Mouse (Mus musculus) frontal cortex, postnatal 25 days (tissue): Measurements from ENCODE around the gene Cdc42ep2.

Experiments used
- DNase-seq, 2 experiments: peaks; one replicate each; pipeline ENCODE4 v3.0.0; 2022; ENCODE audit warnings: low spot score in 2 of 2

Gene Cdc42ep2

DNA sequence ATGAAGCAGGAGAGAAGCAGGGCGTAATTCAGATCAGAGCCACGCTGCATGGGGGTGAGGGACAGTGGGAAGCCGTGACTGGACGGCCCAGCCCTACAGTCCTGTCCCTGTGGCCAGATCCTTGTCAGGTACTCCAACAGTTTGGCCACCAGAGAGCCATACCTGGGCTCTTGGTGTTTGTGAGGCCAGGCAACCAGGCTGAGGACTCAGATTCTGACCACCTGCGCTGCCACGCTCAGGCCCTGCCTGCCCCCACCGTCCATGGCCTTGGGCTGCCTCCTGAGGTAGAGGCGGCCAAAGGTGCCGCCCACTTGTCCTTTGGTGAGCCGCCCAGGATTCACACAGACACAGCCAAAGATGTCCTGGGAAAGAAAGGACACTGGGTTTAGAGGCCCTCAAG is 16.0 kb upstream of the Cdc42ep2 start:
- DNase-seq = no peak

- DNase-seq = no peak
These were observed 15.6 kb upstream of the Cdc42ep2 start for GRCm38 (mm10) chr19:5940173-5940572.

DNA sequence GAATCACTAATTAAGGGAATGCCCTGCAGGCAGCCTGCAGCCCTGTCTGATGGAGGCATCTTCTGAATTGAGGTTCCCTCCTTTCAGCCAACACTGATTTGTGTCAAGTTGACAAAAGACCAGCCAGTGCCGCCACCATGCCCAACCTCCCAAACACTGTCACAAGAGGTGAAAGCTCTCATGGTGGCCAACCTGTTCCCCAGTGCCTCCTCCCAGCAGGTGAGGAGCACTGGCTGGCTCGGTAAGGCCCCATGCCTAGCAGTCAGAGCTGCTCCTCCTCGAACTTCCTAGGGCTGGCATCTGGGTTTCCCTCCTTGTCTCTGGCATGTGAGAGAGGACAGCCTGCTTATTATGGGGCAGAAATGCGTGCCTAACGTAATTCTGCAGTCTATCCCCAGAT is 15.1 kb upstream of the Cdc42ep2 start:
- no peak for DNase-seq

GRCm38 (mm10) chr19:5938516-5938915 is 13.9 kb upstream of the Cdc42ep2 start:
- DNase-seq = no peak

GRCm38 (mm10) chr19:5937836-5938406 is 13.3 kb upstream of the Cdc42ep2 start:
- DNase-seq = no peak

DNA sequence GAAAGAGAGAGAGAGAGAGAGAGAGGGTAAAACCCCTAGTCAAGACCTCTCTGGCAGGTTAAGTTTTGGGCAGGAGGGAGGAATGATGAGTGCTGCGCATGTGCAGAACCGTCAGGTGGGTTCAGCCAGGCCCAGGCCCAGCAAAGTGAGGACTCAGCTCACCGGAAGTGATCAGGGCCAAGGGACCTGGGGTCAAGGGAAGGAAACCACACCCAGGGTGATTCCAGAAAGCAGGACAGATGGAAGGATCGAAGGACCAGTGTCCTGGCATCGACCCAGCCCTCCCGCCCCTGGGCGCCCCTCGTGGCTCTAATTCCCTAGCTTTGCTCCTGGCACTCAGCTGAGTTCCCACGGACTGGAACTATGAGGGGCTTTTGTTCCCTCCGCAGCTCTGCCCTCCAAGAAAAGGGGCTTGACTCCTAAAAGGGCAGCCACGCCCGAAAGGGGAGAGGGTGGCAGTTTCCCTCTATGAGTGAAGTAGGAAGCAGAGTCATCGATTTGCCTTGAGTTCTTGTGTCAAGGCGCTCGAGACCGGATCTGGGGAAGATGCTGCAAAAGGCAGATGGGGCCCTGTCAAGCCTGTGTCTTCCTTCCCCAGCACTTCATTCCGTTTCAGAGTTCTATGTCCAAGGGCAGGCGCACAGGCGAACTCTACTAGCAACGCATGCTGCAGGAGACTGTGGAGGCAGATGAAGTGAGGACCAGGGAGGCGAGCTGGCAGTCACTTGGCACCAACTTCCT is 12.6 kb upstream of the Cdc42ep2 start:
- DNase-seq = no peak

GRCm38 (mm10) chr19:5935691-5936090 is 11.1 kb upstream of the Cdc42ep2 start:
- no peak for DNase-seq

DNA sequence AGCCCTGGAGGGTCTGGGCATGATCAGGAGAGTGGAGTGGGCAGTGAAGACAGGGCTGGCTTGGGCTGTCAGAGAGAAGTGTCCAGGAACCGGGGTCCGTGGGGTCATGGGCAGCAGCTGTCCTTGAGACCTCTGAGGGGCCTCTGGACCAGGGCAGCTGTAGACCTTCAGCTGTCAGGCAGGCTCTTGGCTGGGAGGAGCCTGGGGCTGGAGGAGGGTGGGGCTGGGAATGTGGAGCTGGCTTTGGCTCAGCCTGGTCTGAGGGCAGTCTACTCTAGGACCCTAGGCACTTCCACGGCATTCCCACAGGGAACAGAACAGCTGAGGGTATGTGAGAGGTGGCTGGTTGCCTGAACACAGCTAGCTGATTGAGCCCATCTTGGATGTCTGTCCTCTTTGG is 10.7 kb upstream of the Cdc42ep2 start:
- no peak for DNase-seq

- no peak for DNase-seq
These were observed 5.3 kb upstream of the Cdc42ep2 start for GRCm38 (mm10) chr19:5929634-5930596.

- DNase-seq = no peak
These were observed 3.9 kb upstream of the Cdc42ep2 start for GRCm38 (mm10) chr19:5928546-5928945.

- no peak for DNase-seq
These were observed 3.5 kb upstream of the Cdc42ep2 start for GRCm38 (mm10) chr19:5928104-5928503.

DNA sequence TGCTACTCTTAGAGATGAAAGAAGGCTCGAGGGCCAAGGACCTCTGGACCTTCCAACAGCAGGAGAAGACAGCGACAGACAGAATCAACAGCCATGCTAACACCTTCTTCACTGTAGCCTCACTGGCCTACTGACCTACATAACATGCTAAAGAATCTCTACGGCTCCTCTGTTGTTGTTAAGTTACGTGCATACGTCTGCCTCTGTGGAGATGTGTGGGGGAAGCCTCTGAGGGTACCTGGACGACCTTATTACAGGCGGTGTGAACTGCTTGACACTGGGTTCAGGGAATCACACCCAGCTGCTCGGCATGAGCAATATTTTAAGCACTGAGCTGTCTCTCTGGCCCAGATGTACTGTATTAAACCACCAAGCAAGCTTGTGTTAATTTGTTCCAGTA is 2.9 kb upstream of the Cdc42ep2 start:
- DNase-seq = no peak

GRCm38 (mm10) chr19:5927026-5927425 is 2.4 kb upstream of the Cdc42ep2 start:
- DNase-seq = no peak

DNA sequence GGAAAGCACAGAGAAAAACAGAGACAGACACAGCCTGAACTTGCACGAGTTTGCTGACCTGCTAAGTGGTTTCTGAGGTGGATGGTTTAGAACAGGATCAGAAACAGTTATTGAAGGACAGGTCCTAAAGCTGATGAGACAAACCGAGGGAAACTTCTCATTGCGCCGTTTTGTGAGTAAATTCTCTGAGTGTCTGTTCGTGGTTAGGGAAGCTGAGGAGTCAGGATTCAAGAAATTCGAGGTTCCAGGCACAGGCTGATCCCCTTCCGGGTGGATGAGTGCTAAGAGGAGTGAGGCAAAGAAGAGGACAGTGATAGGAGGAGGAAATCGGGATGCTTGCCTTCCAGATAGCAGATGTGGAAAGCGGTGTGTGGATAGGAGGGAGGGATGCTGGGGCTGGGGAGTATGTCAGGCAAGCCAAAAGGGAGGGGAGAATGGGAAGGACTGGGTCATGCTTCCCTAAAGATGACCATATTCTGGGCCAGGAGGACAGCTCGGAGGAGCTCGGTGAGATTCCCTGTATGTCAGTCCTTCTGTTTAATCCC is 767 bp upstream of the Cdc42ep2 start:
- no peak for DNase-seq

DNA sequence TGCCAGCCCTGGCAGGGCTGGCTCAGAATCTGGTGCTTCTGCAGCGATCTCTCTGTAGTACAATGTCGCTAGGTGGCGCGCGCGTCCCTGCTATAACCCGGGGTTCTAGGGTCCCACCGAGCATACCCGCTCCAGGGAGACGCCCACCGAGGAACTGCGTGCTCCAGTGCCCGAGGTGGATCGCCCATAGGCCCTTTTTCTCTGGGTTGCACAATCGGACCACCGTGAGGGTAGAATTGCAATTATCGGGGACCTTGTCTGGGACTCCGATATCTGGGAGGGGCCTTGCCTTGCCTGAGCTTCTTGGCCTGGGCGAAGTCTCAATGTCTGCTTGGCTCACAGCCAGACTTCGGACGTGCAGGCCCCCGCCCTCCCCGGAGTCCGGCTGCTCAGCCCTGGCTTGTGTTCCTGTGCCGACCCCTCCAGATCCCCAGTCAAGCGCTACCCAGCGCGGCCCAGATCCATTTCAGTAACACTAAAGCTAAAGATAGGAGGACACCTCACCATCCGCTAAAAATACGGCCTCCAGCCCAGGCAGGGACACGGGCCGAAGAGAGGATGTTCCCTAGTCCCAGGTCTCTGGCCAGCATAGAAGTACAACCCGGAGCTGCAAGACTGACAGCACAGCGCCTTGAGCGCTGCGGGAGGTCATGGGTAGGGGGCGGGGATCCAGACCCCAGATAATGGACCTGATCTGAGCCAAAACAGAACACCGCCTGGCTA is 465 bp downstream of the Cdc42ep2 start:
- DNase-seq = peak; percentile 86 to 92

GRCm38 (mm10) chr19:5922963-5923362 is 1.7 kb downstream of the Cdc42ep2 start:
- no peak for DNase-seq

DNA sequence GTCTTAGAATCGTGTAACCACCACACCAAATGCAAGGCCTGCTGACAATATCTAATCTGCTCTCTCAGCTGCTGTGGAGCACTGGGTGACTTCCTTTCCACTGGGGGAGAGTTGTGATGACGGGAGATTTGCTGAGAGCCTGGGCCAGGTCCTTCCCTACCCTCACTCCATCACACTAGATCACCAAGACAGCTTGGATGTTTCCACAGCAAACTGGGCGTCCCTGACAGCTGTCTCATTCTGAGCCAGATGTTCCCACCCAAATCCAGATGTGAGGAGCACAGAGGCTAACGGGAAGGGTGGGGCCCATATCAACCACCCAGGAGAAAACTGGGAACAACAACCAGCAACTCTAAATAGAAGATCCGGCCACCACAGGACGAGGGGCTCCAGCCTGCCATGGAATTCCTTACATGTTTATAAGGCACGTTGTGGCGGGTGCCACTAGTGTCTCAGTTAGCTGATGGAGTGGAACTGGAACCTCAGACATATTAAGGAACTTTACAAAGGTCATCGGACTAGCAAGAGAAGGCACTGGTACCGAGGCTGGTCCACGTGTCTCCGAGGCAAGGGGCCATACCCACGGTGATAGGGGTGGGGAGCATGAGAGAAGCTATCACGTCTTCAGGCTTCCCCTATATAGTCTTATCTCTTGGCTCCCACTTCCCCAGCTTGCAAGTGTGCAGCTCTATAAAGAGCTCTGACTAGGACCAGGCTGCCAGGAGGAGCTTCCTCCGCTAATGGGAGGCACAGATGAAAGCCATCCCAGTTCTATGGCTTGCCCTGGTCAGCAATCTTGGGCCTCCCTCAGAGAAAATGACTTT is 2.3 kb downstream of the Cdc42ep2 start:
- no peak for DNase-seq

DNA sequence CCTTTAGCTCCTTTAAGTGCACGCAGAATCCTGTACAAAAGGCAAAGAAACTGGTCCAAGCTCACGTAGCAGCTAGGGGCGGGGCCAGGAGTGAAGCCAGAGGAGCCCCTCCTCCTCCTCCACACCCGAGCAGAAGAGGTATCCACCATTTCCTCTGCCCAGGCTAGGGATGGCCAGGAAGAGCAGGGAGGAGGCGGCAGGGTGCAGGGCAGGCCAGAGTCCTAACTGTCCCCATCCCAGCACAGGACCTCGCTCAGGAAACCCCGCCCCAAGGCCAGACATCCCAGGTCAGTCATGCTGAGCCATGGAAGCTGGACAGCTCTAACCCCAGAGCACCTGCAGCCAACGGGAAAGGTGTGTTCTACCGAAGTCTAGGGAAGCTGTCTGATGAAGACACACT is 2.9 kb downstream of the Cdc42ep2 start:
- DNase-seq = no peak

GRCm38 (mm10) chr19:5913007-5913719 is 11.5 kb downstream of the Cdc42ep2 start, which contains the start of gene Dpf2:
Gene Dpf2 (minus strand): TSS chr19:5913010.
- no peak for DNase-seq
